Mouse (Mus musculus): ENCODE data around the gene Cfap45. TPM values are rescaled to one million over a fixed set of nuclear protein-coding genes. Genes with fewer than 3 reads are reported as not detected.

Gene Cfap45
- polyA plus RNA-seq, 1 experiment from 2014 or later = 4.6 TPM

GRCm38 (mm10) chr1:172497428-172497827 is 23.2 kb upstream of the Cfap45 start:
- no peak overlapping the region for H3K27ac ChIP-seq (replicated peaks)
- no peak for TF ChIP-seq CTCF (IDR thresholded peaks at IDR 0.05; ENCODE audit: low read depth)
- TF ChIP-seq EP300 (optimal IDR thresholded peaks at IDR 0.05) = no peak
- H3K4me1 ChIP-seq (replicated peaks; ENCODE audit: control insufficient read depth, insufficient read depth) = peaks cover 7% of the 10 kb centered on the region; the same call in 1 of the 2 replicates
- no peak for ATAC-seq (ENCODE audit: low FRiP score, low TSS enrichment)
- H3K27me3 ChIP-seq (ENCODE audit: control insufficient read depth, insufficient read depth, low read length) = no peaks in the 10 kb centered on the region
- no peak overlapping the region for H3K4me3 ChIP-seq (ENCODE audit: low read depth, low read length)
- no peaks in the 10 kb centered on the region for H3K9me3 ChIP-seq (ENCODE audit: control insufficient read depth, low read length)
- H3K9ac ChIP-seq (ENCODE audit: low read length) = no peak overlapping the region
- 77% methylated on average over 9 of the region's 10 CpGs for WGBS
- H3K4me2 ChIP-seq (replicated peaks; ENCODE audit: low read depth) = no peak overlapping the region
- no peaks in the 10 kb centered on the region for H3K36me3 ChIP-seq (ENCODE audit: control insufficient read depth, insufficient read depth, low read length)
- no peak for DNase-seq (ENCODE audit: low spot score)

GRCm38 (mm10) chr1:172499765-172500441 is 20.7 kb upstream of the Cfap45 start, which contains the start of gene Tagln2:
TSS of gene Tagln2 (plus strand) at chr1:172500047.
- peaks cover 16% of the 10 kb centered on the region for H3K4me1 ChIP-seq (replicated peaks; ENCODE audit: control insufficient read depth, insufficient read depth)
- peak; percentile 63 for TF ChIP-seq CTCF (IDR thresholded peaks at IDR 0.05; ENCODE audit: low read depth)
- peak; percentile 26 for TF ChIP-seq EP300 (optimal IDR thresholded peaks at IDR 0.05)

GRCm38 (mm10) chr1:172500451-172501370 is 19.9 kb upstream of the Cfap45 start:
- H3K27me3 ChIP-seq (ENCODE audit: control insufficient read depth, insufficient read depth, low read length) = no peaks in the 10 kb centered on the region
- WGBS = under 1% methylated on average over 54 of the region's 56 CpGs

More at GRCm38 (mm10) chr1:172499765-172500441, 20.7 kb upstream of the Cfap45 start, which contains the start of gene Tagln2:
- peak; percentile 94 for DNase-seq (ENCODE audit: low spot score)
- peak; percentile 70 for ATAC-seq (ENCODE audit: low FRiP score, low TSS enrichment)
- Histone ChIP-seq H3K4me3 (ENCODE audit: low read depth, low read length) (peak within 1 kb of the TSS; percentile 73), H3K9ac (ENCODE audit: low read length) (peak within 1 kb of the TSS; percentile 88), H3K4me2 (replicated peaks; ENCODE audit: low read depth) (peak within 1 kb of the TSS; percentile 72), H3K27ac (replicated peaks) (peak within 1 kb of the TSS; percentile 97), H3K36me3 (ENCODE audit: control insufficient read depth, insufficient read depth, low read length) (no peaks in the 10 kb centered on the region), H3K27me3 (ENCODE audit: control insufficient read depth, insufficient read depth, low read length) (no peaks in the 10 kb centered on the region), H3K9me3 (ENCODE audit: control insufficient read depth, low read length) (no peaks in the 10 kb centered on the region)
- WGBS = 3% methylated on average over 30 of the region's 30 CpGs

GRCm38 (mm10) chr1:172501371-172502144 is 19.0 kb upstream of the Cfap45 start:
- peak; percentile 89 for DNase-seq (ENCODE audit: low spot score)
- Histone ChIP-seq H3K9me3 (ENCODE audit: control insufficient read depth, low read length) (no peaks in the 10 kb centered on the region), H3K27ac (replicated peaks) (peak overlapping the region; percentile 97), H3K4me1 (replicated peaks; ENCODE audit: control insufficient read depth, insufficient read depth) (peaks cover 16% of the 10 kb centered on the region), H3K27me3 (ENCODE audit: control insufficient read depth, insufficient read depth, low read length) (no peaks in the 10 kb centered on the region), H3K36me3 (ENCODE audit: control insufficient read depth, insufficient read depth, low read length) (peaks cover 15% of the 10 kb centered on the region), H3K4me2 (replicated peaks; ENCODE audit: low read depth) (peak overlapping the region; percentile 72), H3K9ac (ENCODE audit: low read length) (peak overlapping the region; percentile 88), H3K4me3 (ENCODE audit: low read depth, low read length) (peak overlapping the region; percentile 73)
- TF ChIP-seq CTCF (IDR thresholded peaks at IDR 0.05; ENCODE audit: low read depth) (peak; percentile 37), EP300 (optimal IDR thresholded peaks at IDR 0.05) (no peak)
- WGBS = 21% methylated on average over 13 of the region's 13 CpGs
- ATAC-seq (ENCODE audit: low FRiP score, low TSS enrichment) = peak; percentile 59

More at GRCm38 (mm10) chr1:172500451-172501370, 19.9 kb upstream of the Cfap45 start:
- ATAC-seq (ENCODE audit: low FRiP score, low TSS enrichment) = peak; percentile 71
- Histone ChIP-seq H3K4me3 (ENCODE audit: low read depth, low read length) (peak overlapping the region; percentile 73), H3K9ac (ENCODE audit: low read length) (peak overlapping the region; percentile 88), H3K4me1 (replicated peaks; ENCODE audit: control insufficient read depth, insufficient read depth) (peaks cover 16% of the 10 kb centered on the region), H3K27ac (replicated peaks) (peak overlapping the region; percentile 97), H3K9me3 (ENCODE audit: control insufficient read depth, low read length) (no peaks in the 10 kb centered on the region), H3K36me3 (ENCODE audit: control insufficient read depth, insufficient read depth, low read length) (peaks cover 6% of the 10 kb centered on the region), H3K4me2 (replicated peaks; ENCODE audit: low read depth) (peak overlapping the region; percentile 72)
- peak; percentile 91 for DNase-seq (ENCODE audit: low spot score)
- TF ChIP-seq CTCF (IDR thresholded peaks at IDR 0.05; ENCODE audit: low read depth) (no peak), EP300 (optimal IDR thresholded peaks at IDR 0.05) (no peak)

Measured in stomach, postnatal 0 days (tissue).